Mouse (Mus musculus) adrenal gland, adult 8-10 months (tissue): Measurements from ENCODE around the gene Cst7. TPM values are rescaled to one million over a fixed set of nuclear protein-coding genes. Genes with fewer than 3 reads are reported as not detected.
"Not testable (repeated sequence)": the region's sequence is repeated elsewhere in the genome, so short reads cannot be mapped to it uniquely, and the experiment has no call there.

ENCODE experiments used
- DNase-seq: peaks from one replicate; pipeline ENCODE4 v3.0.0; 2022
- total RNA-seq, 4 experiments: library from RNA; stranded (reverse); gene quantifications; 2 replicates each; pipeline ENCODE4 v1.2.4; 2022

Gene Cst7
- under 1 TPM in 1 of 4 experiments, not detected in 3; 0.37 TPM for total RNA-seq

DNA sequence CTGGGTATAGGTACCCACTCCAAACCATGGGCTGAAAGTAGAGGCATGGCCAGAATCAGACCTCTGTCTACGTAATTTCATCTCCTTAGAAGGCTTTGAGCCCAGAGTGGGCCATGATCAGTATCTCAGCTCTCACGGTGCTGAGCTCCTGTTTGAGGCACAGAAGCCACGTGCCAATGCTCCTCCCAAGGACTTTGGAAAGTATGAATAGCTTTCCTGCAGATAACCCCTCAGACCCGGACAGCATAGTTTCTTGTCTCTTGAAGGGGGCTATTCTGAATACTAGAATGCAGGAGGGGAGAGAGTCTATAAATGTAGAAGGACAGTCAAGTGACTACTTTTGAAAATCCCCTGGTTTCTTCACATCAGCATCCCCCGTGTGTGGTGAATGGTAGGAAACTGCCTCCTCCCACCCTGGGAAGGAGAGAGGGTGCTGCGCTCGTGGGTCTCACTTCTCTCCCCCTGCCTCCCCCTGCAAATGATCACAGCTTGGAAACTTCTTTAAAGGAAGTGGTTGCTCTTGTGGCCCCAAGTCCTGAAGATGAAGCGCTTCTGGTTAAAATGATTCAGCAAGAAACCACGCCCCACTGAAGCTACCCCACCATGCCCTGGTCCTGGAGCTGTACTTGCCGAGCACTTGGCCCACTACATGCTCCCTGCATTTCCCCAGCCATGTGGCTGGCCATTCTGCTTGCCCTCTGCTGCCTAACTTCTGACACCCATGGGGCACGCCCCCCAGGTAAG, at the start of gene Cst7:
TSS of gene Cst7 (plus strand) at position 569 of the 744 bp plus-strand sequence.
- no peak for DNase-seq

DNA sequence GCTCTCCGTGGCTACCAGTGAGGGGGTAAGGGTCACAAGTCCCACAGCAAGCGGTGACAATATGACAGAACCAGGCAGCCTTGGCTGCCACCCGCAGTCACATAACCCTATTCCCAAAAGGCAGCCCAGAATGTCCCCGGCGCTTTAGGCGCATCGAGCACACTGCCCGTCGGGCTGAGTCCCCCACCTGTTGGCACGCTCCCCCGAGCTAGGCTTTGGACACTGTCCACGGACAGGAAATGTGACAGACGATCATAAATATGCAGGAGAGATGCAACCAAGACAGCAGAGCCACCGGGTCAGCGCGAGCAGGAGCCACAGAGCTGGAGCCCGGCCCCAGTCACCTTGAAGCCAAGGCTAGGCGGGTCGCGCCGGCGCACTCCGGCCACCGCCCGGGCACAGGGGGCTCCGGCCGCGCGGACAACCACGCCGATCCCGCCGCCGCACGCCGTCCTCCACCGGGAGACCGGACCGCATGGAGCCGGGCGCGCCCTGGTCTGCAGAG, 44.5 kb upstream of the Cst7 start:
- no peak for DNase-seq

DNA sequence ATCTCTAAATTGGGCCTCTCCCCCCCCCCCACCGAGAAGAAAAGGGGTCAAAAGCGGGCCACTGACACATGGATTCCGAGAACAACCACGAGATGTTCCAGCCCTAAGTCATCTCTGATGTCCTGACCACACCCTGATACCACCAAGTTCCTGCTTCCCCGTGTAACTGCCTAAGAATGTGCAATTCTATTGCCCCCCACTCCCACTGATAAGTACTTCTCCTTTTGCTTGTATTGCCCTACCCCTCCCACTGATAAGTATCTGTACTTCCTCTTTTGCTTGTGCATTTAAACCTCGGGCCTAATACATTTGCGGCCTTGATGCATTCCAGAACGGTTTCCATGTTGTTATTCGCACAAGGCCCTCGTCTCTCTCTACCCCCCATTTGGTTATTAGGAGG, 20.6 kb upstream of the Cst7 start:
- not testable (repeated sequence) for DNase-seq

DNA sequence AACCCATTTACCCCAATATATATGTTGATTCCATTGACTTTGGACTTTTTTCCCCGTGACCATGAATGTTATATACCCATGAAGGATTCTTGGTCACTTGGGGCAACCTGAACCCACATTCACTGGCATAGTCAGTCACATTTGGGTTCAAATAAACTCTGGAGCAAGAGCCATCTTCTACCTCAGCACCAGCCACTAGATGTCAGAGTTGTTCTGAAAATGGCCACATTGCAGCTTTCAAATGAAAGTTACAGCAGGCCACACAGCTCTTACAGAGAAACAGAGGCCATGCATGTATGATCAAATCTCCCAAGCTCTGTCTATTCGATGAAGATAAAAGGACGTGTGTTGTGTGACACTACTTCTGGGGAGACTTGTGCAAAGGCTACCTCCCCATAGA, 11.6 kb upstream of the Cst7 start:
- DNase-seq = no peak

DNA sequence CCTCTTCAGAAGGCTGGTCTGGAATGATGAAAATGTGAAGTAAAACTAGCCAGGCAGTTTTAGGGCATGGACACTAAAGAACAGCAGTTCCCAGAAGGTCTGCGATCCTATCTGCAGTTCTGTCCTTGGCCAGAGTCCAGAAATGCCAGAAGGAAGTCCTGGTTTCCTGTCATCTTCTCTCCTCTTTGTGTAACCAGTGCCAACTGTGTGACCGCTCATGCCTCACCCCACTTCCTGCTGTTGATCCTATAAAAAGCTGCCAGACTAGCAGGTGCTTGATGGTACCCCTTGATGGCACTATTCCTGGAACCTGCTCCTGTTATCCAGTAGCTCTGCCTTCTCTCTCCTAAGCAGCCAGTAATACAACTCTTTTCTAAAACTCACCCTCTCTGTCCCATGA, 3.2 kb upstream of the Cst7 start:
- no peak for DNase-seq

DNA sequence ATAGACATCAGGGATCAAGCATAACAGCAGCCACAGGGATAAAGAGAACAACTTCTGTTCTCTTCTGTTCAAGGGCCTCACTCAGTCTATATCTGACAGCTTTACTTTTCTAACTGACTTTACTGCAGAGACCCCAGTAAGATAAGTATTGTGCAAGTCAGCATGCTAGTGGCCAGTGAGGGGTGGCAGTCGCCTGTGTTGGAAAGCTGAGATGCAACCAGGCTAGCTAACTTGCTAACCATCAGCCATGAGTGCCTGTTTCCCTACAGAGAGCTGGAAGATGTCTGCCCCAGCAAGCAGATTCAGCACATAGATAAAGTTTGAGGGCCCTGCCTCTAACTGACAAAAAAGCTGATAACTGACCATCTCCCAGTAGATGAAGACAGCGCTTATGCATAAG, 546 bp downstream of the Cst7 start:
- DNase-seq = no peak

DNA sequence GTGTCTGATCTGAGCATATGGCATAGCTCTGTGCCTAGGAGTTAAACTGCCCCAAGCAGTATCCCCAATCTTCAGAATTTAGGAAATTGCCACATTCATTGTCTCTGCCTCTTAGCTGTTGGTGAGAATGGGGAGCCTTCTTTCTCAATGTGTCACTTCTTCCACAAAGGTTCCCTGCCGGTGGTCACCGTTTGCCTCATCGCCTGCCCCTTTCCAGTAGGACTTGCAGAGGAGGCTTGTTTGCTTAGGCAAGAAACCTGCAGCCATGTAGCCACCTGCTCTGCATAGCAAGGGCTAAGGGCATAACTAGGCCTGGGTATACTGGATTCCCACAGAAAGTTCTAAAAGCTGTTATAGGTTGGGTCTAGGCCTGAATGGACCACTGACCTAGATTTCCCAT, 2.2 kb downstream of the Cst7 start:
- DNase-seq = no peak

DNA sequence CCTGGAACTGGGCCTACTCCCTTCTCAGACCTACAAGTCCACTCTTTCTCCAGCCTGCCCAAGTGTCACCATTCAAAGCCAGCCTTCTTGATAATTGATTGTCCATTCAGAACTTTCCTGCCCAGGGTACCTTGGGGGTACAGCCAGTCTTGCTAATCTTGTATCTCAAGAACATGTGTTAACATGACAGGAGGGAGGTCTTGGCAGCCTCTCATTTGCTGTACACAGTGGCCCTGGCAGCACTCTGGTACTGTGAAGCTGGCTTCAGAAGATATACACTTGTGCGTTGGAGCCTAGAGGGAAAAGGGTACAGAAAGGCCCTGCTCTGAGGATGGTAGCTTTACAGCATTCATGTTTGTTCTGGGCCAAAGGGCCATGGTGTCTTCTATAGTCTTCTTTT, 6.0 kb downstream of the Cst7 start:
- DNase-seq = no peak

DNA sequence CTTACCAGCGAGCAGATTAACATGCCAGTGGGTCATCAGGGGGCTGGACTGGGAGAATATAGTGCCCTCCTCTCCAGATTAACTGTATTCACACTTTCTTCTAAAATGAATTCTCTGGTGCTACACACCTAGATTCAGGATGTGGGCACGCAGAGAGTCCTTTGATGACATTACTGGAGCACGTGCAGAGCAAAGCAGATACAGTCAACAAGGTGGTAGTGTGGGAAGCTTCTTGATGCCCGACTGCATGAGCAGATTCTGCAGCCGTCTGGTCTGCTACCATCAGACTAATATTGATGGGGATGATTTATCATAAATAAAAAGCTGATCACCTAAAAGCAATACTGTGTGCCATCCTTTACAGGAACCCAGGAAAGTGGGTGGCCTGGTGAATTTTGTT, 8.4 kb downstream of the Cst7 start:
- no peak for DNase-seq

DNA sequence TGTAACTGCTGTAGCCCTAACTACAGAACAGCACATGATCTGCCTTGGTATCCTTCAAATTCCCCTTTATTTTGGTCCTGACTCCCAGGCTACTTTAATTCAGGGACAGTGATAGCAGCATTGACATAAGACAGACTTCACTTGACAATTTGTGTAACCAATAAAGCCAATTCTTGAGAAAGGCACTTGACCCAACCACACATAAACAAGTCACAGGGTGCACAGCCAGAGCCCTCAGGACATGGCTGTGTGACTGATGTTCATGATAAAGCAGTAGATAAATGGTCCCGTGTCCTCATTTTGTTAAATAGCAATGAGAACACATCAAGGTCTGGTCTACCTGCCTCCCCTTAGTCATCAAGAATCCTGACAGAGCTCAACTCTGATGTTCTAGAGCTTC, 9.4 kb downstream of the Cst7 start:
- DNase-seq = no peak

DNA sequence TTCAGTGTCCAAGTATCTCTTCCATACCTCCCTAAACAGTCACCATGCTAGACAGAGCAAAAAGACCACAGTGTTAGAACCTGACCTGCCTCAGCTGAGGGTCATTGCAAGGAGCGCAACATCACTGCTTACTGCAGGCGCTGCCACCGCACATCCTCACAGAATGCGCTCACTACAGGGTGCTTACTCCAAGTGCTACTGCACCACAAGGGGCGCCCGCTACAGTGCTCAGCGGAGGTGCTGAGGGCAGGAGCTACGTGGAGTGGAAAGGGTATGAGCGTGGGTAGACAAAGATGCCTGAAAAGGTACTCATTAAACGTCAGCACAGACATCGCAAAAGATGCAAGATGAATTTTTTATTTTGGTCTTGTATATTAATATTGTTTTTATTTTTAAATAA, 18.9 kb downstream of the Cst7 start:
- no peak for DNase-seq

DNA sequence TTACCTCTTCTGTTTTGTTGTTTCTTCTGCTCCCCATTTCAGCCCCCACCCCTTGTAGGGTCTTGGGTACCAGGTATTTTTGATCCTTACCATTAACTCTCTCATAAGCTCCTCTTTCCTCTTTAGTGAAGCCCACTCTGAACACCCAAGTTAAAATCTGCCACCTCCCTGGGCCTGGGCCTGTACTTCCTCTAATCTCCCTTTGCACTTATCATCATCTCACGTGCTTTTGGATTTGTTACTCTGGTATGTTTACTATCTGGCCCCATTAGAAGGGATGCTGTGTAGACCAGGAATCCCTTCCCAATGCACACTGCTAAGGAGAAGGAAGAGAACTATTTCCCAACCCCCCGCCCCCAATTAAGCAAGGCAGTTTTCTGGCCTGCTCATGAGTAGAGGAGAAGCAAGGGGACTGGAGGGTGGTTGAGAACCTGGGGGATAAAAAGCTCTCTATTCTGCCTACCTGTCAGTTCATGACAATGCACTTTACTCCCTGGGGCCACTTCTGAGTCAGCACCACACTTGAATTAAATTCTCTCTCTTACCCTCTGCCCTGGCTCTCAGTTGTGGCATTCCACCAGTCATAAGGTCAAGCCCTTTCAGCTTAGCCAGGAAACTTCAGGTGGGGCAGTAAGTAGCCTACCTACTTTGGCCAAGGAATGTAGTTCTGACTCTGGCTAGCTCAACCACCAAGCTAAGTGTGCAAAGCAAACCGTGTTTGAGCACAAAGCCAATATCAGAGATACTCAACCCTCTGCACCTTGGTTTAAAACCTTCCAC, 25.4 kb downstream of the Cst7 start:
- no peak for DNase-seq

DNA sequence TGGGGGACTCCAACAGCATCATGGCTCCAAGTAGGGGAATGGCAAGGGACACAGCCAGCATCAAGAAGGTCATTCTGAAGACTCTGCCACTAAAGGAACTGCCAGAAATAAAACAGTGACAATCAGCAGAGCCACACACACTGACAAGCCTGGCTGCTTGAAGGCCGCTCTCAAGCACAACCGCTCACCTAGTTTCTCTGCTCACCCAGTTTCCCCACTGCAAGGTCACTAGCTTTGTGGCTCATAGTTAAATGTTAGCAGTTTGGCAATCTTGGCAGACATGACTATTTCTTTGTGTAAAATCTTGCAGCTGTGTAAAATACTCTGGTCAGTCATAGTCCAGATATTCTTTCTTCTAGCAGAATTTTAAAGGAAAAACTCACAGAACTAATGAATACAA, 30.0 kb downstream of the Cst7 start:
- DNase-seq = peak; percentile 62

DNA sequence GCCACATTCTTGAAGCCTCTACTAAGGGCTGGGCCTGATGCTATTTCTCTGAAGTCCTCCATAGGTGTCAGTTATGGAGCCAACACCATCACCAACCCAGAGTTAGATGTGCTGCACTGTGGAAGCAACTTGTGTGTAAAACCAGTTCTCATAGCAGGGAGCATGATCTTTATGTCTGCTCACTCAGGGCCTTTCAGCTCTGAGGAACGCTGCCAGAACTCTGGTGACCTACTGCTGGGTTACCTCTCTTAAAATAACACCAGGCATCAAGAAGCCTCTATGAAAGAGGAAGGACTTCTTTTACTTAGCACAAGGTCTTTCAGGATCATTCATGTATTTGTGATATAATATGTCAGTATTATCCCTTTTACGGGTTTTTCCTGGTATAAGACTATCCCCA, 32.0 kb downstream of the Cst7 start:
- no peak for DNase-seq

DNA sequence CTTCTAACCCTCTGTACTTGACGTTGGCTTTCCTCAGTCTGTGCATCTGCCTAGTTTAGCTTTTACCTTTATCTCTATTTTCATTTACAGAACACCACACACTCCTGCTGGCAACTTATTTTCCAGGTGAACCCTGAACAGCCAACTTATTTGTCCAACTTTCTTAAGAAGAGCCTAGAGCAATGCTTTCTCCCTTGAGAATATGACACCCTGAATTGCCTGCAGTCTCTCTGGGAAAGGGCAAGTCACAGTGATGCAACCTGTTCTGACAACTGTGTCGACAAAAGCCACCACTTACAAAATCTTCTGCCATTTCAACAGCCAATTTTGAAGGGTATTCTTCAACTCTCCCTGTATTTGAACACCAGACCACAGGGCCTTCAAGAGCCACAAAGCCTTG, 34.6 kb downstream of the Cst7 start:
- DNase-seq = peak; percentile 4

DNA sequence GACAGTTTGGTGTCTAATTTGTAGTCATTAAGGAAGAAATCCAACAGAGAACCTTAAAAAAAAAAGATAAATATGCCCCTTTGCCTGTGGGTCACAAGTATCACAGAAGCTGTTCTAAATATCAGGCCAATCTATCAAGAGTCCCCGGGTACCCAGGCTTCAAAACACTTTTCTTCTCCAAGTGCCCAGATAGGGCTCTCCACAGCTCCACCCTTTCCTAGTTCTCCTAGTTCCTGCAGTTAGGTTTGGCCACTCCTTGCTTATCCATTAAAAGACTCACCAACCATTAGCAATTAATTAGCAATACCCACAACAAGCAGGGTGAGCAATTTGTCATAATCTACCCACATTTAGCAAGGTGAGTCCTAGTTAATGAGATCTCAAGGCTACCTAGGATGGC, 36.9 kb downstream of the Cst7 start:
- no peak for DNase-seq

DNA sequence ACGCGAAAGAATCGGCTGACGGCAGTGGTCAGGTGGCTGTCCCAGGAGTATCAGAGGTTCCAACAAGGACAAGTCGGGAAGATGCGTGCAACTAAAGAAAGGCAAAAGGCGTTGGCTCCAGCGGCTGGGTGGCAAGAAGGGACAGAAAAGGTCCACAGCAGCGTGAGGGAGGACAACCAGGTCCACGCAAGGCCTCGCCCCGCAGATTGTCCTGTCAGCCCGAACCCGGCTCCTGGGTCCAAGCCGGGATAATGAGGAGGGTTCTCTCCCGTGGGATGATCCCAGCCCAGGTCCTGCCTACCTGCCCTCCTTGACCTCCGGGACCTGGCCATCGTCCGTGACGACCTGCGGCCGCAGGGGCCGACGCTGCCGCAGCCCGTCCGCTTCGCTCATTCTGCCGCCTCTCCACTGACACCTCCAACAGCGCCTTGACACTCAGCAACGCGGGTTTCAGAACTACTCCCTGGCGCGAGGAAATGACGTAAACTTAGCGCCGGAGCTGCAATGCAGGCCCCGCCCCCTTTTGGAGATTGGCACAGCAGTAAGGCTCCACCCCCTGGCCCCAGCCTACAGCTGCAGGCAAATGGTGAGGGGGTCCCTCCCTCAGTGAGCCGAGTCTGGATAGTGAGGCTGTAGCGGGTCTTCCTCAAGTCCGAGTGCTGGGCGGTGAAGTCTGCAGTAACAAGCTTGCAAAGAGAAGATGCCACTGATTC, 38.0 kb downstream of the Cst7 start, which contains the start of gene Apmap:
TSS of gene Apmap (minus strand) at position 481 of the 713 bp plus-strand sequence.
- DNase-seq = peak; percentile 94

DNA sequence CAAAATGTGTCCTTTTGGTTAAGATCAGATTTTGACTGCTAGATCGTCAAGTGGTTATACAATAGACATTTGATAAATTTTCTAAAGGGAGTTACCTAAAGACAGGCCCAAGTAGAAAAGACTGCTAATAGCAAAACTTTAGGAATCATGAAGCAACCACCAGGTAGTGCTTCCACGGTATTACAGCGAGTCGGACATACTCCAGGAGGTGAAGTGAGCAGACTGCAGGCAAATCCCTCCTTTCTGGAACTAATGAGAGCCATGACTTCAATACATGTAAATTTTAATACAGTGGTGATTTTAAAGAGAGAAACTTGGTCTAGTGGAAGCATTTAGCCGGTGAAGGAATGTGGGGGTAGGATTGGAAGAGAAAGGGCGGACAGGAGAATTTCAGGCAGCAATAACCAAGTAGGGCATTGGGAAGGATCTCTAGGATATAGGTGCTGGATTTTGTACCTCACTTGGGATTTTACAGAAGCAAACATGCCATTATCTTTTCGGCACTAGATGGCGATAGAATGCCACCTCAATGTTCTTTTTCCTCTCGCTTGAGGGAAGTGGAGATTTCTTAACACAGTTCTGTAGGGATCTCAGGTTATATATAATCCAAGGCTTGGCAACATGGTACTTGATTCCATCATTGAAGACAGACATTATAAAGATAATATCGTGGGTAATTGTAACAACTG, 38.8 kb downstream of the Cst7 start:
- peak; percentile 29 for DNase-seq

DNA sequence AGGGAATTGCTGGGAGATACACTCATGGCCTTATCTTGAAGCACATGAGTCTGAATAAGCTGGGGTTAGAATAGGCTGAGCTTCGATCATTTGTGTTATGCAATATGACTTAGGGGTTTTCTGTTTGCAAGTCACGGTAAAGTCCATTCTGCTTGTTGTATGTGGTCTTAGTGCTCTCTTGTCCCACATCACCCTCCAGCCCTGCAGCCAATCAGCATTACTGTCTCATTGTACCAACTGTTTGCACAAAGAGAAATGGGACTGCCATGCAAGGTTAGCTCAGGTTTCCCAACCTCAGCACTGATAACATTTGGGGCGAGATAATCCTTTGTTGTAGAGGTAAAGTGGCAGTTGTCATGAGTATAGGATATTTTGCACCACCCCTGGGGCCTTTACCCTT, 39.9 kb downstream of the Cst7 start:
- DNase-seq = no peak

DNA sequence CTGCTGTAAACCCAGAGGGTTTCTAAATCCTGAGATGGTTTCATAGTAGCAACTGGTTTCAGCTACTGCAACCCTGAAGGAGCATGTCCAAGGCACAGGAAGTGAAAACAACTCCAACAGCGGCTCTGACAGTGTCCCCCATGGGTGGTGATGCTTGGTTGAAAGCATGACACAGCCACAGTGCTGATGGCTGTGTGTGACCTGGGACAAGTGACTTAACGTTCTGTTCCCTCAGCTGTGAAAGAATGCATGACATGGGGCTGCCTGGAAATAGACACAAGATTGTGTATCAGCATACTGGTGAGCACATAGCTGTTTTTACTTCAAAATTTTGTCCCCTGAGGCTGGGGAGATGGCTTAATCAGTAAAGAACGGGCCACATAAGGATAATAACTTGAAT, 51.5 kb downstream of the Cst7 start:
- DNase-seq = no peak

DNA sequence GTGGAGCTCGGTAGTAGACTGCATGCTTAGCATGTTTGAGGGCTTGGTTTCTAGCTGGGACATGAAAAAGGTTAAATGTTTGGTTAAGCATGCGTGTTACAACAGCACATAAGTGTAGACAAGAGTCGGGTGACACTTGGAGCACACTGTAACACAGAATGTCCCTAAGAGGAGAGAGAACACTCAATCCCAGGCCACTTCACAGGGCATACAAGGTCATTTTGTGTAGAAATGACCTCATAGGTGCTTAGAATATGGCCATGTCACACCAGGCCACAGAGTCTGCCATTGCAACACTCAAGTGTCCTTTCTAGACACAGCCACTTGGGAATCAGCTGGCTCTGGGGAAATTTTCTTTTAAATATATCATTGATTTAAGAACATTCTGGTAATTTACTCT, 53.7 kb downstream of the Cst7 start:
- DNase-seq = no peak

DNA sequence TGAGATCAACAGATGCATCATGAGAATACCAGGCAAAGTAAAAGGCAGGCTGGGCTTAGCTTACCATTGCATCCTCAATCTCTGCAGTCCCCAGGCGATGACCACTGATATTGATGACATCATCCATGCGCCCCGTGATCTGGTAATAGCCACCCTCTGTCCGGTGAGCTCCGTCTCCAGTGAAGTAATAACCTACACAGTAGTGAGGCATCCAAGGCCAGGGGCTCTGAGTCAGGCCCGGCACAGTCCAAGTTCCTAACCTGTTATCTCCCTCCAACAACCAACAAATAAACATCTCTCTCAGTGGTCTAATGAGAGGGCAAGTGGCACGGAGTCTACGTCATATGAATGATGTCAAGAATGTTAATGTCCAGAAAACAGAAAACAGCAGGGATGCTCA, 54.7 kb downstream of the Cst7 start:
- peak; percentile 26 for DNase-seq

DNA sequence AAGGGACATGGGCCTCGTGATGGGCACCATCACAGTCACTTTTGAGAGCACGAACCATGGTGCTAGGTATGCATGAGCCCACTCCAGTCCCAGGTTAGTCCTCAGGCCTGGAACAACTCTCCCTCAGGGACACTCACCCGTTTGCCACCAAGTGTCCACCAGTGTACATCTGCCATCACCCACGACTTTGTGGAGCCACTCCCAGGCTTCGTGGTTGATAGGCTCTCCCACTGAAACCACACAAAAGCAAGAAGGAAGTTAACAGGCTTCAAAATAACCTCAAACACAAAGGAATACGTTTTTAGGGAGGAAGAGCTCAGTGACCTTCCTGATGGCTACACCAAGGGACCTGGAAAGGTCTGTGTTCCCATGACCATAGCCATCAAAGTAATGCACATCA, 56.9 kb downstream of the Cst7 start:
- DNase-seq = no peak
